Mouse (Mus musculus) thymus, adult 2 months (tissue): ENCODE results near the gene Zc3h7b. TPM values are rescaled to one million over a fixed set of nuclear protein-coding genes. Genes with fewer than 3 reads are reported as not detected.

Experiments
- DNase-seq: peaks from one replicate; pipeline ENCODE4 v3.0.0; 2021
- H3K27ac ChIP-seq: fragments of 200-500 bp; 2 replicates; pipeline ENCODE4 v1.5.1; 2012; ENCODE audit warnings: low read length, control low read depth; ENCODE audit not compliant: control insufficient read depth, insufficient read depth
- H3K27me3 ChIP-seq: fragments of 200-500 bp; 2 replicates; pipeline ENCODE4 v1.6.1; 2012; ENCODE audit warnings: mild to moderate bottlenecking, low read length, moderate library complexity, mixed read lengths; ENCODE audit not compliant: control insufficient read depth, insufficient read depth
- H3K36me3 ChIP-seq: fragments of 200-500 bp; 2 replicates; pipeline ENCODE4 v1.6.1; 2012; ENCODE audit warnings: mild to moderate bottlenecking, low read length, moderate library complexity; ENCODE audit not compliant: control insufficient read depth, insufficient read depth
- H3K4me1 ChIP-seq: fragments of 200-500 bp; replicated peaks from 2 replicates; pipeline ENCODE4 v1.6.1; 2012; ENCODE audit warnings: low read length; ENCODE audit not compliant: control insufficient read depth, insufficient read depth
- H3K4me3 ChIP-seq: fragments of 200-500 bp; 2 replicates; pipeline ENCODE4 v1.5.1; 2012; ENCODE audit warnings: mild to moderate bottlenecking, low read length, control low read depth, moderate library complexity; ENCODE audit not compliant: control insufficient read depth, insufficient read depth
- CTCF ChIP-seq: fragments of 200-500 bp; IDR thresholded peaks from 2 replicates; pipeline ENCODE4 v1.5.1; 2012; ENCODE audit warnings: mild to moderate bottlenecking, control low read depth, low read length, moderate library complexity, borderline replicate concordance; ENCODE audit not compliant: control insufficient read depth, poor library complexity, insufficient read depth; ENCODE audit errors: extremely low read depth
- POLR2A ChIP-seq: fragments of 200-500 bp; IDR thresholded peaks from 2 replicates; pipeline ENCODE4 v1.6.1; 2012; ENCODE audit warnings: mild to moderate bottlenecking, low read length, control low read depth, moderate library complexity; ENCODE audit not compliant: control insufficient read depth, poor library complexity, insufficient read depth; ENCODE audit errors: extremely low read depth
- WGBS: fragments of 180-500 bp; shearing (Covaris S2); methylation state at CpG from one replicate; pipeline ENCODE4 v1.1.7; 2018; 5-methylcytosine and 5-hydroxymethylcytosine counted together
- polyA plus RNA-seq: library from polyadenylated mRNA; depleted of rRNA; stranded (reverse); fragments of >200 nt; gene quantifications from 2 replicates; pipeline ENCODE4 v1.2.3, GENCODE M21; 2012

Zc3h7b gene
- polyA plus RNA-seq, 1 experiment, result 42.3 TPM

- no peak for TF ChIP-seq CTCF
- TF ChIP-seq POLR2A, result no peak
- Histone ChIP-seq H3K27ac (no peak overlapping the region), H3K4me3 (no peak overlapping the region), H3K4me1 (peaks cover 12% of the 10 kb centered on the region), H3K27me3 (no peaks in the 10 kb centered on the region), H3K36me3 (no peaks in the 10 kb centered on the region)
- 55% methylated on average over 3 of the region's 3 CpGs for WGBS
- no peak for DNase-seq
Observed at GRCm38 (mm10) chr15:81812287-81812686, 67.4 kb downstream of the Zc3h7b start.

DNA sequence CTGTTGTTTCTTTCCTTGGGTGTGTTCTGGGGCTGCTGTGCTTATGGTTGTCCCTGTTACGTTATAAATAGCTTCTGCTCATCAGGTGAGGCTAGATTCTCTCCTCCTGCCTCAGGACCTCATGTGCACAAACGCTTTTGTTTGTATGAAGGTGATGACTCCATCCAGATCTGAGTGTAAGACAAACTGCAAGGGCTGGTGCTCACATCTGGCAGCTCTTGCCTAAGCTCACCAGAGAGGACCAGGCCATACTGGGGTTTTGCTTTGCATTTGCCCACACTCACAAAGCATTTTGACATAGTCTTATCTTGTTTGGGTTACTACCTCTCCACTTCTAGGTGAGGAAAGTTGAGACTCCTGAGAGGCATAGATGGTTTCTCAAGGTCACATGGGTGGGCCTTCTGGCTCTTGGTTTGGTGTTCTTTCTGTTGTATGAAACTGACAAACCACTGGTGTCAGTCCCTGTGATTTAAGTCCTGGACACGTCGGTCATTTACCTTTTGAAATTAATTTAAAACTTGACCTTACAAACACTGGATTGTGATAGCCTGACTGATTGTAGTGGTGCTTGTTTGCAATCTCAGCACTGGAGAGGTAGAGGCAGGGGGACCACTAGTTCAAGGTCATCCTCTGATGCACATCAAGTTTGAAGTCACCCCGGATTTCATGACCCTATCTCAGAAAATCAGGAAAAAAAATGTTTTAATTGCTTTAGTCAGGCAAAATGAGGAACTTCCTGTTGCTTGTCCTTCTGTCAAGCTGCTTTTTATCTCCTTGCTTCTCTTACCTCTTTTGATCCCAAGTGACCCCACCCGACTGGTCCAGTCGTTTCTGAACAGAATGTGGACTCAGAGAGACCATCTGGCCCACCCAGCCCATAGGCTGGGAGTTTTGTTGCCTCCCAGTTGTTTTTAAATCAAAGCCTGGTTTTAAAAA lies 68.1 kb downstream of the Zc3h7b start:
- no peak for DNase-seq
- H3K36me3 ChIP-seq, result no peaks in the 10 kb centered on the region
- H3K4me1 ChIP-seq, result peaks cover 12% of the 10 kb centered on the region
- H3K27me3 ChIP-seq, result no peaks in the 10 kb centered on the region
- no peak overlapping the region for H3K27ac ChIP-seq
- H3K4me3 ChIP-seq, result no peak overlapping the region
- TF ChIP-seq CTCF (no peak), POLR2A (no peak)
- WGBS, result 67% methylated on average over 7 of the region's 7 CpGs

DNA sequence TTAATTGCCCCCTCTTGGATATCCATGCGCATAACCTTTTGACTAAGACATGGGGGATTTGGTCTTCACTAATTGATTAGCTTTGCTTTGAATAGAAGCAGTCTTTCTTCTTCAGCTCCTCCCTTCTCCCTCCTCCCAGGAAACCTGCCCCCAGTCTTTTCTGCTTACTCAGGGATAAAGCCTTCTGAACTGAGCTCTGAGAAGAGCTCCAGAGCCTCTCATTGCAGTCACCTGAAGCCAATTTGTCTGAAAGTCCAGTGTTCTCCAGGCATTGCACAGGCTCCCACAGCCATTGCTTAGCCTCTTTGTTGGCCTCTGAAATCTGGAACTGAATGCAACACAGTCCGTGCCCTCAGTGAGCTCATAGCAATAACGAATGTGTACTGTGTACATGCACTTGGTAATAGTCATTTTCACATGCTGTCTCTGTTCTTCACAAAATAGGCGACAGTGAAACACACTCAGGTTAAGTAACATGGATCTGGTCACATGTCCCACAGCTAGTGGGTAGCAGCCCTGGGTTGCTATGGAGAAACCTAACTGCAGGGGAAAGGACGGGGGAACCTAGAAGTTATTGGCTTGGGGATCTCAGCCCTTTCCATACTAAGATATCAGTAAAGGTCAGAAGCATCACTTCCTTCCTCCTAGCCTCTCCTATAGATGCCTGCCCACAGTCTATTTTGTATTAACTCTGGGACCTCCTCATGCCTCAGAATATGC lies 69.3 kb downstream of the Zc3h7b start:
- 87% methylated on average over 5 of the region's 5 CpGs for WGBS
- DNase-seq, result no peak
- Histone ChIP-seq H3K4me1 (peaks cover 12% of the 10 kb centered on the region), H3K4me3 (no peak overlapping the region), H3K27me3 (no peaks in the 10 kb centered on the region), H3K27ac (no peak overlapping the region), H3K36me3 (no peaks in the 10 kb centered on the region)
- TF ChIP-seq POLR2A, result no peak
- no peak for TF ChIP-seq CTCF

DNA sequence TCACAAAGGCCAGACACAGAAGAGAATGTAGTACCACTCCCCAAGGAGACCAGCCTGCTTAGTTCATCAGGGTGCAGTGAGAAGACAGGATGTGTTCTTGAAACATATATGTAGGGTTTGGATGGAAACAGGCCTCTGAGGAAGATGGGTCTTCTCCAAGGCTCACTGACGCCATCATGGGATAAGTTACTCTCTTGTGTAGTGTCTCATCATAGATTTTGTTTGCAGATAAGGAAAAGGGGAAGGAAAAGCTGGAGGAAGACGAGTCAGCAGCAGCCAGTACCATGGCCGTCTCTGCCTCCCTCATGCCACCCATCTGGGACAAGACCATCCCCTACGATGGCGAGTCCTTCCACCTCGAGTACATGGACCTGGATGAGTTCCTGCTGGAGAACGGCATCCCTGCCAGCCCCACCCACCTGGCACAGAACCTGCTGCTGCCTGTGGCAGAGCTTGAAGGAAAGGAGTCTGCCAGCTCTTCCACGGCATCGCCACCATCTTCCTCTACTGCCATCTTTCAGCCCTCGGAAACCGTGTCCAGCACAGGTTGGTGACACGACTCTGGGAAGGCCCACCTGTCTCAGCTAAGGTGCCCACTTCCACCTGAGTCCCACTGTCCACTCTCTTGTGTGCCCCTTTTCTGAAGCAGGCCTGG lies 70.0 kb downstream of the Zc3h7b start:
- H3K4me1 ChIP-seq, result peaks cover 12% of the 10 kb centered on the region
- H3K4me3 ChIP-seq, result no peak overlapping the region
- H3K27ac ChIP-seq, result no peak overlapping the region
- 81% methylated on average over 12 of the region's 12 CpGs for WGBS
- no peak for DNase-seq
- H3K27me3 ChIP-seq, result no peaks in the 10 kb centered on the region
- no peaks in the 10 kb centered on the region for H3K36me3 ChIP-seq
- TF ChIP-seq POLR2A (no peak), CTCF (no peak)

DNA sequence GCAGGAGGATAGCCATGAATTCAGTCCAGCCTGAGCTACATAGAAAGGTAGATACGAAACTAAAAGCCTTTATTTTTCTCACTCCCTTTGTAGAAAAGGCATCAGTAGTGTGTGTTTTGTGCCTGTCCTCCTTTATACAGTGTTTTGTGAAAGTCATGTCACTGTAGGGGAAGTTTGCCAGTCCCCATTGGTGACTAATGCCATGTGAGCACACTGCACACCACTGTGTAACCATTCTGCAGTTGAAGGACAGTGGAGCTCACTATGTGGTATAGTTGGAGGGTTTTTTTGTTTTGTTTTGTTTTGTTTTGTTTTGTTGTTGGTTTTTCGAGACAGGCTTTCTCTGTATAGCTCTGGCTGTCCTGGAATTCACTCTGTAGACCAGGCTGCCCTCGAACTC lies 73.5 kb downstream of the Zc3h7b start:
- Histone ChIP-seq H3K4me3 (no peak overlapping the region), H3K27me3 (no peaks in the 10 kb centered on the region), H3K36me3 (no peaks in the 10 kb centered on the region; the same call in 1 of the 2 replicates), H3K27ac (no peak overlapping the region), H3K4me1 (no peaks in the 10 kb centered on the region)
- WGBS, result 91% methylated on average over 3 of the region's 3 CpGs
- no peak for DNase-seq
- TF ChIP-seq CTCF (no peak), POLR2A (no peak)

GRCm38 (mm10) chr15:81822631-81823030 lies 77.8 kb downstream of the Zc3h7b start:
- H3K27ac ChIP-seq, result no peak overlapping the region
- no peak for DNase-seq
- H3K4me1 ChIP-seq, result no peaks in the 10 kb centered on the region
- over 99% methylated on average over 3 of the region's 3 CpGs for WGBS
- H3K4me3 ChIP-seq, result no peak overlapping the region
- no peaks in the 10 kb centered on the region for H3K27me3 ChIP-seq
- no peaks in the 10 kb centered on the region; the same call in 1 of the 2 replicates for H3K36me3 ChIP-seq
- TF ChIP-seq POLR2A (no peak), CTCF (no peak)
